Mouse (Mus musculus) stomach, embryonic 14.5 days (tissue): Measurements from ENCODE around the gene Cnn2. TPM values are rescaled to one million over a fixed set of nuclear protein-coding genes. Genes with fewer than 3 reads are reported as not detected.

ENCODE experiments used
- ATAC-seq: fragments of 200-750 bp; cut with Nextera tagmentation; 2 replicates; pipeline ENCODE4 v1.8.0; 2017; ENCODE audit warnings: low read depth, moderate TSS enrichment; ENCODE audit not compliant: insufficient number of reproducible peaks, insufficient read depth, low FRiP score
- H3K27ac ChIP-seq: fragments of 300-500 bp; sonication (generic); 2 replicates; pipeline ENCODE4 v1.5.1; 2014; ENCODE audit warnings: mild to moderate bottlenecking, low read length, moderate library complexity, mixed read lengths
- H3K27me3 ChIP-seq: fragments of 300-500 bp; sonication (generic); 2 replicates; pipeline ENCODE4 v1.6.1; 2014; ENCODE audit warnings: low read length, control low read depth, mixed read lengths; ENCODE audit not compliant: control insufficient read depth, insufficient read depth
- H3K36me3 ChIP-seq: fragments of 300-500 bp; sonication (generic); 2 replicates; pipeline ENCODE4 v1.6.1; 2014; ENCODE audit warnings: mild to moderate bottlenecking, control low read depth, low read length, moderate library complexity, mixed read lengths; ENCODE audit not compliant: control insufficient read depth, insufficient read depth
- H3K4me1 ChIP-seq: fragments of 300-500 bp; sonication (generic); 2 replicates; pipeline ENCODE4 v1.6.1; 2014; ENCODE audit warnings: low read length, control low read depth, mixed read lengths; ENCODE audit not compliant: control insufficient read depth, insufficient read depth
- H3K4me2 ChIP-seq: fragments of 300-500 bp; sonication (generic); replicated peaks from 2 replicates; pipeline ENCODE4 v1.6.1; 2014; ENCODE audit warnings: low read depth, low read length, control low read depth
- H3K4me3 ChIP-seq: fragments of 300-500 bp; sonication (generic); 2 replicates; pipeline ENCODE4 v1.5.1; 2014; ENCODE audit warnings: low read depth, low read length, control low read depth
- H3K9ac ChIP-seq: fragments of 300-500 bp; sonication (generic); replicated peaks from 2 replicates; pipeline ENCODE4 v1.6.1; 2014; ENCODE audit warnings: low read depth, mild to moderate bottlenecking, control low read depth, low read length, moderate library complexity, mixed read lengths
- H3K9me3 ChIP-seq: fragments of 300-500 bp; sonication (generic); 2 replicates; pipeline ENCODE4 v1.6.1; 2016; ENCODE audit warnings: low read depth, low read length, control low read depth; ENCODE audit not compliant: control insufficient read depth
- WGBS: fragments of 180-500 bp; shearing (Covaris S2); extraction: QIAGEN DNeasy Blood & Tissue Kit; methylation state at CpG from one replicate; pipeline ENCODE4 v1.1.7; 2014; 5-methylcytosine and 5-hydroxymethylcytosine counted together
- polyA plus RNA-seq: library from polyadenylated mRNA; unstranded; fragments of >200 nt; fragmentation: Nextera tagmentation; extraction: Ambion mirVana; gene quantifications from 2 replicates; pipeline ENCODE4 v1.2.1, GENCODE M21; 2014

The Cnn2 gene
- polyA plus RNA-seq, 1 experiment from 2014 or later = 424 TPM

GRCm38 (mm10) chr10:79989272-79989786 is 945 bp downstream of the Cnn2 start:
- peak overlapping the region; percentile 76 for H3K4me3 ChIP-seq
- no peaks in the 10 kb centered on the region for H3K27me3 ChIP-seq
- peaks cover 22% of the 10 kb centered on the region for H3K36me3 ChIP-seq
- H3K4me2 ChIP-seq = peak overlapping the region; percentile 53
- H3K4me1 ChIP-seq = peaks cover 32% of the 10 kb centered on the region
- 21% methylated on average over 8 of the region's 8 CpGs for WGBS
- peaks cover 7% of the 10 kb centered on the region; the same call in 1 of the 2 replicates for H3K9me3 ChIP-seq
- H3K9ac ChIP-seq = peak overlapping the region; percentile 85
- ATAC-seq = no peak
- peak overlapping the region; percentile 98 for H3K27ac ChIP-seq

GRCm38 (mm10) chr10:79989870-79990269 is 1.5 kb downstream of the Cnn2 start:
- Histone ChIP-seq H3K27me3 (no peaks in the 10 kb centered on the region), H3K36me3 (peaks cover 27% of the 10 kb centered on the region), H3K9ac (peak overlapping the region; percentile 85), H3K27ac (peak overlapping the region; percentile 98; the same call in 1 of the 2 replicates), H3K9me3 (peaks cover 7% of the 10 kb centered on the region; the same call in 1 of the 2 replicates), H3K4me1 (peaks cover 32% of the 10 kb centered on the region), H3K4me3 (peak overlapping the region; percentile 76), H3K4me2 (peak overlapping the region; percentile 53)
- WGBS = 20% methylated on average over 15 of the region's 15 CpGs
- no peak for ATAC-seq

- Histone ChIP-seq H3K27ac (no peak overlapping the region), H3K36me3 (peaks cover 32% of the 10 kb centered on the region), H3K4me2 (peak overlapping the region; percentile 29), H3K9ac (no peak overlapping the region), H3K4me3 (peak overlapping the region; percentile 76; the same call in 1 of the 2 replicates), H3K4me1 (peaks cover 27% of the 10 kb centered on the region), H3K27me3 (no peaks in the 10 kb centered on the region), H3K9me3 (peaks cover 7% of the 10 kb centered on the region; the same call in 1 of the 2 replicates)
- ATAC-seq = no peak
- WGBS = 70% methylated on average over 12 of the region's 12 CpGs
Observed at GRCm38 (mm10) chr10:79991099-79991498, 2.7 kb downstream of the Cnn2 start.

- Histone ChIP-seq H3K4me3 (peak overlapping the region; percentile 76; the same call in 1 of the 2 replicates), H3K27me3 (no peaks in the 10 kb centered on the region), H3K9ac (no peak overlapping the region), H3K36me3 (peaks cover 32% of the 10 kb centered on the region), H3K4me1 (peaks cover 23% of the 10 kb centered on the region), H3K27ac (no peak overlapping the region), H3K4me2 (0 out of 2 replicates have a peak overlapping the region, but pooled peaks have one; percentile 29), H3K9me3 (peaks cover 7% of the 10 kb centered on the region; the same call in 1 of the 2 replicates)
- no peak for ATAC-seq
- WGBS = 85% methylated on average over 6 of the region's 6 CpGs
Observed at GRCm38 (mm10) chr10:79991548-79991947, 3.2 kb downstream of the Cnn2 start.

- no peak for ATAC-seq
- 84% methylated on average over 16 of the region's 16 CpGs for WGBS
- Histone ChIP-seq H3K4me2 (no peak overlapping the region), H3K9me3 (peaks cover 7% of the 10 kb centered on the region; the same call in 1 of the 2 replicates), H3K27ac (no peak overlapping the region), H3K9ac (no peak overlapping the region), H3K4me3 (no peak overlapping the region), H3K4me1 (peaks cover 18% of the 10 kb centered on the region), H3K36me3 (peaks cover 32% of the 10 kb centered on the region), H3K27me3 (no peaks in the 10 kb centered on the region)
Observed at GRCm38 (mm10) chr10:79994397-79995115, 6.2 kb downstream of the Cnn2 start.

GRCm38 (mm10) chr10:79995636-79996035 is 7.3 kb downstream of the Cnn2 start:
- Histone ChIP-seq H3K9ac (no peak overlapping the region), H3K4me3 (no peak overlapping the region), H3K36me3 (peaks cover 32% of the 10 kb centered on the region), H3K27me3 (no peaks in the 10 kb centered on the region), H3K4me1 (peaks cover 12% of the 10 kb centered on the region), H3K27ac (no peak overlapping the region), H3K4me2 (peak overlapping the region; percentile 74; the same call in 1 of the 2 replicates), H3K9me3 (peaks cover 7% of the 10 kb centered on the region; the same call in 1 of the 2 replicates)
- ATAC-seq = no peak
- 77% methylated on average over 1 of the region's 1 CpGs for WGBS

- Histone ChIP-seq H3K36me3 (peaks cover 32% of the 10 kb centered on the region), H3K4me2 (peak within 1 kb of the TSS; percentile 74), H3K4me1 (peaks cover 8% of the 10 kb centered on the region), H3K27ac (peak within 1 kb of the TSS; percentile 0; the same call in 1 of the 2 replicates), H3K4me3 (peak within 1 kb of the TSS; percentile 45), H3K9ac (peak within 1 kb of the TSS; percentile 41; the same call in 1 of the 2 replicates), H3K9me3 (peaks cover 3% of the 10 kb centered on the region; the same call in 1 of the 2 replicates), H3K27me3 (no peaks in the 10 kb centered on the region)
- under 1% methylated on average over 34 of the region's 34 CpGs for WGBS
- peak; percentile 90 for ATAC-seq
Observed at GRCm38 (mm10) chr10:79996272-79997033, 8.1 kb downstream of the Cnn2 start, which contains the start of gene Abca7. TSS of gene Abca7 (plus strand) at chr10:79996494.
